Mouse (Mus musculus): ENCODE results near the gene Med12l.

DNA sequence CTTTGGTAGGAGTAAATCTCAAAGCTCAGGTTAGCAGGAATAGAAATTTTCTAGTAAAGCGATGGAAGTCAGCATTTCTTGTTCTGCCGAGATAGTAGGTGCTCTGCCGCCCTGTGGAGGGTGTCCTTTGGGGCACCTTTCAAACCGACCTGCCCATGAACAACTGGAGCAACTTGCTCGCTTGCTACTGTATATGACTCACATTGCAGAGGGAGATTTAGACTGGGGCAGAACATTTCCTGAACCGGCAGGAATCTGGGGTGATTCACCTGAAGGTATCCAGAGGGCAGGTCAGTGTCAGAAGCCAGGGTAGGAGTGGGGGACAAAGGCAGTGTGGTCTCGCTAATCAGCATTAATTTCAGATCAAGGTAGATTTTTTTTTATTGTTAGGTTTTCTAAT, 189.3 kb downstream of the Med12l start, which contains the start of gene Gpr87:
- TF ChIP-seq EP300 (IDR thresholded peaks at IDR 0.05; ENCODE audit: low read depth) = no peak
- TF ChIP-seq CTCF (IDR thresholded peaks at IDR 0.05; ENCODE audit: low read depth) = no peak
